Mouse (Mus musculus): ENCODE results near the gene Dbh.

DNA sequence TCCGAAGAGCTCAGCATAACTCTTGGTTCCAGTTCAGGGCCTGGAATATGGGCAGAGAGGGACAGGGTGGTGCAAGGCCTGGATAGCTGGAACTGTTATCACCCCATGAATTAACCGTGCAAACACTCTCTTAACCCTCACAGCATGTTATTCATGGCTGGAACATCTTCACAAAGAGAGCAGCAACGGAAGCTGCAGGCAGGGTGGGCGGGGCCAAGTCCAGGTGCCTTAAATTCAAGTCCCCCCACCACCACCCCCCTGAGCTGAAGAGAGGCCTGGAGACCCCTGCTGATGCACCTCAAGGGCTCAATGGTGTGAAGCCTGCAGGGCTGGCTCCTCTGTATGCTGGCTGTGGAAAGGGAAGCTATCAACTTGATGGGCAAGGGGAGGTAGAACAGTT lies 38.5 kb upstream of the Dbh start:
- TF ChIP-seq CTCF (IDR thresholded peaks at IDR 0.05; ENCODE audit: insufficient read depth, low read depth, low read length) (no peak), POLR2A (IDR thresholded peaks at IDR 0.05; ENCODE audit: insufficient read depth, low read depth, low read length) (no peak)
